Mouse (Mus musculus) megakaryocyte, embryonic 14.5 days (primary cell): ENCODE results near the gene Fam178b.

Experiments used
- FLI1 ChIP-seq: IDR thresholded peaks from 2 replicates; pipeline ENCODE4 v1.6.1; 2012; ENCODE audit warnings: low read length, inconsistent platforms, mixed read lengths
- GATA1 ChIP-seq: IDR thresholded peaks from 3 replicates; pipeline ENCODE4 v1.6.1; 2012; ENCODE audit warnings: mixed read lengths, low read length, inconsistent platforms, borderline replicate concordance

DNA sequence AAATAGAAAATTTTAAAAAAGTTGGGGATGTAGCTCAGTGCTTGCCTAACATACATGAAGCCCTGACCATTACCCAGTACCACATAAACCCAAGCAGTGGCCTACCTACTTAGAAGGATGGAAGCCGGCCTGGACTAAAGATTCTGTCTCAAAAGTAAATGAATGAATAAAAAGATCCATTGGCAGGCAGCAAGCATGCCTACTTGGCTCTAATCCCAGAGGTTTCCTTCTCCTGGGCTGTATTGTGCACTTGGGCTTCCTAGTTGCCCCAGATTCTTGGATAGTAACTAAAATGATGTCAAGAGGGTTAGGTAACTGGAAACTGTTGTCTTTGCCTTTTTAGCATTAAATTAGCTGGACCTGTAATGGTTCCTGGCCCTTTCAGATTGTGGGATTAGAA lies 169.7 kb downstream of the Fam178b start:
- TF ChIP-seq GATA1 = no peak
- TF ChIP-seq FLI1 = no peak
